Mouse (Mus musculus): ENCODE results near the gene Lipt1.

DNA sequence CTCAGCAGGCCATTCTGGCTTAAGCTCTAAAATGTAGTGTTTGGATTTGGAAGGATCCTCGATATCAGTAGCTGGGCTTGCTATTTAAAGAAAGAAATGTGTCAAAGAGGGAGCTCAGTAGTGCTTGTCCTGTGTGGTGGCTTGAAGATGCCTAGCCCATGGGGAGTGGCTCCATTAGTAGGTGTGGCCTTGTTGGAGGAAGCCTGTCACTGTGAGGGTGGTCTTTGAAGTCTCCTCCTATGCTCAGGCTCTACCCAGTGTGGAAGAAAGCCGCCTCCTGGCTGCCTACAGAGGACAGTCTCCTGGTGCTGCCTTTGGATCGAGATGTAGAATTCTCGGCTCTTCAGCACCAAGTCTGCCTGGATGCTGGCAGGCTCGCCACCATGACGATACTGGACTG lies 28.8 kb downstream of the Lipt1 start:
- TF ChIP-seq CTCF (IDR thresholded peaks at IDR 0.05; ENCODE audit: control insufficient read depth, insufficient read depth, low read length) (no peak), POLR2A (IDR thresholded peaks at IDR 0.05; ENCODE audit: borderline replicate concordance, control insufficient read depth, low read depth, low read length) (no peak)

All from bone marrow, adult 2 months (tissue).